Mouse (Mus musculus) heart, adult 2 months (tissue): ENCODE data around the gene Dscaml1.

ENCODE experiments used
- CTCF ChIP-seq: fragments of 200-600 bp; IDR thresholded peaks from 2 replicates; pipeline ENCODE4 v1.8.1; 2022; ENCODE audit warnings: antibody characterized with exemption, mild to moderate bottlenecking, moderate library complexity
- POLR2A ChIP-seq: fragments of 200-500 bp; IDR thresholded peaks from 2 replicates; pipeline ENCODE4 v1.6.1; 2011; ENCODE audit warnings: mild to moderate bottlenecking, low read depth, low read length, control low read depth; ENCODE audit not compliant: insufficient read depth

DNA sequence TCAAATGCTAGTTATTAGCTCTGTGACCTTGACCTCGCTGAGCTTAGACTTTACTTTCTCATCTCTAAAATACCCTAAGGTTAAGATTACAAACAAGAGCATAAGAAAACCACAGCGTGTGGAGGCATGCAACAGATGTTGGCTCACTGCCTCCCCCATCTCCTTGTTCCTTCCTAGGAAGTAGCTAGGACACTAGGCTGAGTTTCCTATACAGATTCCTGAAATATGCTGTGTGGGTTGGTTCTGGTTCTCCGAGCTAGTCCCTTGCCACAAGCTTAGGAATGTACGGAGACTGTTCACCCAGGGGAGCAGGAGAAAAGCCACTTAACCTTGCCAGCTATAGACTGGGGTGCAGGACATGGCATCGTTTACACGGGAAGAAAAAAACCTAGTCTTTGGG, 339.8 kb downstream of the Dscaml1 start:
- TF ChIP-seq CTCF (no peak), POLR2A (no peak)
